Mouse (Mus musculus) left cerebral cortex, adult 6 months (tissue): Measurements from ENCODE around the gene Rnf224. TPM values are rescaled to one million over a fixed set of nuclear protein-coding genes. Genes with fewer than 3 reads are reported as not detected.

ENCODE experiments used
- long read RNA-seq, 2 experiments: library from polyadenylated mRNA; unstranded; transcript quantifications; one replicate each; pipeline ENCODE4 v2.0.0; 2019 to 2020
- polyA plus RNA-seq: library from polyadenylated mRNA; unstranded; fragments of <200 nt; fragmentation: Nextera tagmentation; gene quantifications from 2 replicates; pipeline ENCODE4 v1.2.3, GENCODE M21; 2021

The Rnf224 gene
- not detected in 2 replicates for polyA plus RNA-seq
- long read RNA-seq, experiment 1, result 0 reads
- long read RNA-seq, experiment 2, result 0 reads

GRCm38 (mm10) chr2:25236614-25237013, at the start of gene Rnf224:
TSS of gene Rnf224 (minus strand) at chr2:25236787.

DNA sequence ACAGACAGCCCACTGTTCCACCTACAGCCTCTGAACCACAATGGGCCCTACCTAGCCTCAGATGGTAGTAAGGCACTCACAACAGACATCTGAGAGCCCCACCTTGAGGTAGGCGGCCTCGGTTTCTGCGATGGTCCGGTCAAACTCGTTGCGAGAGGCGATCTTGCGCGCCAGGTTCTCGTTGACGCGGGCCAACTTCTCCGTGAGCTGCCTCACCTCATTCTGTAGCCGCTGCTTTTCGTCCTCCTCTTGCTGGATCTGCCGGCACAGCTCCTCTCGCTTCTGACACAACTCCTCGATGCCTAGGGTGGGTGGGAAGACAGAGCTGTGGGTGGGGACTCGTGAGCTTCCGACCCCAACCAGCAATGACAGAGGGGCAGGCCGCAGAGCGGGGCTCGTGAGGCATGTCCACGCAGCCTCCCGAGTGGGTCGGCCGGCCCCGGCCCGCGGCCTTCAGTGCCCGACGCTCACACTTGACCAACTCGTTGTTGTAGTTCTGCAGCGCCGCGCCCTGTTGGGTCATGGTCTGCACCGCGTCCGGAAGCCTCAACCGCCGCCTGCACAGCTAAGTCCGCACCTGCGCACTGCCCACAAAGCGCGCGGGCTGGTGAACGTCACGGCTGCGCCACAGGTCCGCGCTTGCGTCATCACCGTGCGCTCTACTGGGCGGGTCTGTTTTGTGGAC, 35.4 kb upstream of the Rnf224 start, which contains the start of the genes Ssna1 and Anapc2:
Gene Ssna1 (minus strand): TSS at position 612 of the 685 bp plus-strand sequence.
Gene Anapc2 (plus strand): TSS at position 652 of the 685 bp plus-strand sequence.

GRCm38 (mm10) chr2:25262291-25262767, 25.7 kb upstream of the Rnf224 start, which contains the start of gene Tprn:
TSS of gene Tprn (plus strand) at chr2:25262618.

GRCm38 (mm10) chr2:25255284-25255779, 18.7 kb upstream of the Rnf224 start, which contains the start of gene Tmem203:
TSS of gene Tmem203 (plus strand) at chr2:25255439.

DNA sequence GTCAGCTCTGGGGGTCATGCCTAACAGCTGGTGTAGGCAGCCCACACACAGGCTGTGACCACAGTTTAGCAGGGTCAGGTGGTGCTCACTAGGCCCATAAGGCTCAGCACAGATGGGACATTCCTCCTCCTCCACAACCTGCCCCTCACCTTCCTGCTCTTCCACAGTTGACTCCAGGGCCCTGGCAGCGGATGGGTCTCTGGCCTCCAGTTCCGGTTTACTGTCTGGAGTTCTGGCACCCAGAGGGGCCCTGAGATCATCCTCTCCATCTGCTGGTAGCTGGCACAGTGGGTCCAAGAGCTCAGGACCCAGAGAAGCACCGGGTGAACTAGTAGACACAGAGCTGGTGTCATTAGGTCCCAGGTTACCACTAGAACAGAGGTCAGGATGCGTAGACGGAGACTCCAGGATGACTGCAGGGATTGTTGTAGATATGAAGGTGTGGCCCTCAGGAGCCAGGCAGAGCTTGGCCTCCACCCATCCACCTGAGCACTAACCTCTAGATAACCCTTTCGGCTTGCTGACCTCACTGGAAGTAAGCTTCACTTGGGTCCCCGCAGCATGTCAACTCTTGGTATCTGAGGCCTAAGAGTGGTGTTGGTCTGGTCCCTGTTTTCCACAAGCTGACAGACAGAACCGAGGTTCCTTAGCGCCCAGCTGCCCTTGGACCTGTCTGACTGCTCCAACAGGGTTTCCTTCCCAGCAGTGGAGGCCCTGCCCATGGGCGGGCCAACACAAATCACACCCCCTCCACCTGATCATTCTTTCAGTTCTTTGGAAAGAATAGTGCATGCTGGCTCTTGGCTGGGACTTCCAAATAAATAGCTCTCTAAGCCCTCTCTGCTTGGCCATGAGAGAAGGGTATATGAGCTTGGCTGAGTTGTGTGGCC, 9.8 kb upstream of the Rnf224 start, which contains the start of gene AL732309.1:
Gene AL732309.1 (minus strand): TSS at position 681 of the 890 bp plus-strand sequence.

GRCm38 (mm10) chr2:25242101-25242506, 5.5 kb upstream of the Rnf224 start, which contains the start of the genes Rnf208 and Cysrt1:
TSS of gene Rnf208 (plus strand) at chr2:25242255.
TSS of gene Cysrt1 (minus strand) at chr2:25242452.

DNA sequence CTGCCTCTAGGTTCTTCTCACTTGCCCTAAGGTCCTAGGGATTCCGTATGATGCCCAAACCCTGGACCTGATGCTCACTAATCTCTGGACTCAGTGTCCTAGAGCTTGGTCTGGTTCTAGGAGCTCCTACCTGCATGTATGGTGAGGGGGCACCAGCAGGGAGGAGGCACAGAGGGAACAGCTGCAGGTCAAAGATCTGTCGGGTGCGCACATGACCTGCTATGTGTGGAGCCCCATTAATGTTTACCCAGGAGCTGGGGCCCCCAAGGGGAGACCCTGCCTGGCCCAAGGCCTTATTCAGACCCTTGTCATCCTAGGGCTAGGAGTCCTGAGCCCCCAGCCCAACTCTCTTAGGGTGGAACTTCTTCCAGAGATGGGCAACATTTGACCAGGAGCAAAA, 2.5 kb downstream of the Rnf224 start, which contains the start of gene Slc34a3:
Gene Slc34a3 (minus strand): TSS at position 315 of the 400 bp plus-strand sequence.

DNA sequence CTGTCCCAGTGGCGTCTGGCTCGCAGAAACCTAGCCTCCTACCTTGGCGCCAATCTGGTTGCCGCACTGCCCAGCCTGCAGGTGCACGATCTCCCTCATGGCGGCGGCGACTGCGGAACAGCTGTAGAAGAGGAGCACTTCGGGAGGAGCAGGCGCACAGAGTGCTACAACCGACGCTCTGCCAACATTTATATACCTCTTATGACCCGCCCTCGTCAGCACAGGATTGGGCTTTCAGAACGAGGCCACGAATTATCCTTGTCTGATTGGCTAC, 12.2 kb downstream of the Rnf224 start, which contains the start of gene Tubb4b:
Gene Tubb4b (minus strand): TSS at position 211 of the 274 bp plus-strand sequence.

GRCm38 (mm10) chr2:25218445-25218844, 18.1 kb downstream of the Rnf224 start, which contains the start of gene Fam166a:
TSS of gene Fam166a (plus strand) at chr2:25218745.

DNA sequence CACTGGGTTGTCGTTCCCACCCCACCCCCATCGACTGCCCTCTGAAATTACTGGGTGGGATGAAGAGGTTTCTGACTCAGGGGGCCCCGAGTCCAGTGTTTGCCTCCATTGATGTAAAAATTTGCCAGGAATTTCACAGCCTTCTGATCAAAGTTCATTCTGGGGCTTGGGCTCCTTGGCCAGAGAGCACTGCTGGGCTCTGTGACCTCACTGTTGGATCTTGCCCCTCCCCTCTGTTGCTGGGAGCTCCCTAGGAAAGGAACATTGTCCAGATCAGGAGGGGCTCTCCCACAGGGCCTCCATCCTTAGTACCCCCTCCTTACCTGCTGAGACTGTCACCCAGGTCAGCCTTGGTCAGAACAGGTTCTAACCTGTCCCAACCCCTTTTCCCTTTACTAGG, 22.1 kb downstream of the Rnf224 start, which contains the start of gene Stpg3:
Gene Stpg3 (minus strand): TSS at position 194 of the 400 bp plus-strand sequence.

DNA sequence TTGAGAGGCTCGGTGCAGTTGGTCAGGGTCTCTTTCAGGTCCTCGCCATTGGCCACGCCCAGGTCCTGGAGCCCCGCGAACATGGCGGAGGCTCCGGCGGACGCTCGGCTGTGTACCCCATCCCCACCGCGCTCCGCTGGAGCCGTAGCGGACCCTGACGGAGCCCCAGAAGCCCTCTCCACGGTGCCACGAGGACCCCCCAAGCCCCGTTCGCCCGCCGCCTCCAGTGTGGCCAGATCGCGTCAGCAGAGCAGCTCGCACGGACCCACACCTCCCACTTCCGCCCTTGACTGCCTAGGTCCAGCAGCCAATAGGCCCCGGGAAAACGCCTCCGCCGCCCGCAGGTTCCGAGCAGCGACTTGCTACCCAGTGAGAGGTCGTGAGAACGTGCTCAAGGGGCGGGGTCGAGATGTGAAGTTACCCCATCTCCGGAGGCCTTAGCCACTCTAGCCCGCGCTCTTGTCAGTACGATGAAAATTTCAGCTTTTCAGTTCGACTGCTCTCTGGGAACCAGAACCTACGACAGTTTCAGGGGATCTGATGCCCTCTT, 25.4 kb downstream of the Rnf224 start, which contains the start of gene Nelfb:
Gene Nelfb (minus strand): TSS at position 369 of the 550 bp plus-strand sequence.

DNA sequence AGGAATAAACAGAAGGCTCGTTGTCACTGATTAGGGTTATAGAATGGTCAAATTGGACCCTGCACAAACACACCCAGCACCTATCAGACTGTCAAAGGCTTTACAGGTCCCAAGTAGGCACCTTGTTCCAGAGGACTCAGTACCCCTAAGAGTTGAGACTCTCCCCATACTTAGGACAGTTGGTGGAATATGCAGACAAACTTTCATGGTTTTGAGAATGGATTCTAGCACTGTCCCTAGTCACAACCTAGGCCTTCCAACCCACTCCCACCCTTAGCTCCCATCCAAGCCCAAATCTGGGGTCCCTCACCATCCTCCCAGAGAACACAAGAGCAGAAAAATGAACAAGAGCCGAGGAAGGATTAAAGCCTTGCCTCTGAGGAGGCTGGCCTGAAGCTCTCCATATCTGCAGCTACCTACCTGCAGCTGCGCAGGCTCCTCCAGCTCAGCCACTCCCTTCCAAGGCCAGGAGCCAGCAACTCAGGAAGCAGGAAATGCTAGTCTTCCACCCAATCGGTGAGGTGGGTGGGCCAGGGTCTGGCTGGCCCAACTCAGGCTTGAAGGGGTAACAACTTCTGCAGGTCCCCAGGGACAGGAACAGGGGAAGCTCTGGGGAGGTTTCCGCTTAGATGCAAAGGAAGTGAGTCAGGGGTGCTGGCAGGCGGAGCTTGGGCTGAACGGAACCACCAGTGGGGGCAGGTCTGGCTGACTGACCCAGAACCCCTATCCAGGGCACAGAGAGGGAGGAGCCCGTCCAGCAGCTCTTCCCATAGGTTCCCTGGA, 40.2 kb downstream of the Rnf224 start, which contains the start of gene Tor4a:
Gene Tor4a (minus strand): TSS at position 715 of the 783 bp plus-strand sequence.

Other genes starting within 250 kb of the Rnf224 start
- gene Nsmf, start 182.4 kb downstream of the Rnf224 start, polyA plus RNA-seq, result 342 and 371 TPM in 2 replicates
- not detected in 2 replicates for gene Entpd8, start 156.5 kb downstream of the Rnf224 start, polyA plus RNA-seq
- gene Noxa1, start 141.6 kb downstream of the Rnf224 start, polyA plus RNA-seq, result not detected in 2 replicates
- 1.1 and 20.3 TPM in 2 replicates for gene Nrarp, start 56.0 kb downstream of the Rnf224 start, polyA plus RNA-seq
- gene Tor4a, start 39.9 kb downstream of the Rnf224 start, polyA plus RNA-seq, result 1.7 and 2.3 TPM in 2 replicates
- gene Nelfb, start 25.3 kb downstream of the Rnf224 start, polyA plus RNA-seq, result 35.3 and 40.2 TPM in 2 replicates
- gene Stpg3, start 22.1 kb downstream of the Rnf224 start, polyA plus RNA-seq, result not detected in 2 replicates
- gene Fam166a, start 18.0 kb downstream of the Rnf224 start, polyA plus RNA-seq, result 11.9 and 28.8 TPM in 2 replicates
- gene Tubb4b, start 12.1 kb downstream of the Rnf224 start, polyA plus RNA-seq, result 509 and 600 TPM in 2 replicates
- gene Slc34a3, start 2.4 kb downstream of the Rnf224 start, polyA plus RNA-seq, result 0.60 and 0.72 TPM in 2 replicates
- 55.7 and 180 TPM in 2 replicates for gene Rnf208, start 5.5 kb upstream of the Rnf224 start, polyA plus RNA-seq
- gene Cysrt1, start 5.7 kb upstream of the Rnf224 start, polyA plus RNA-seq, result 0.25 TPM in 1 of 2 replicates, not detected in the other
- gene AL732309.1, start 10.1 kb upstream of the Rnf224 start, polyA plus RNA-seq, result 1.1 and 1.6 TPM in 2 replicates
- gene Tmem203, start 18.7 kb upstream of the Rnf224 start, polyA plus RNA-seq, result 34.3 and 36.9 TPM in 2 replicates
- gene Tprn, start 25.8 kb upstream of the Rnf224 start, polyA plus RNA-seq, result 9.4 and 13.1 TPM in 2 replicates
- 77.5 and 87.9 TPM in 2 replicates for gene Ssna1, start 35.7 kb upstream of the Rnf224 start, polyA plus RNA-seq
- gene Anapc2, start 35.7 kb upstream of the Rnf224 start, polyA plus RNA-seq, result 33.8 and 42.6 TPM in 2 replicates
- gene Tmem210, start 51.4 kb upstream of the Rnf224 start, polyA plus RNA-seq, result 0.56 TPM in 1 of 2 replicates, not detected in the other
- gene Lrrc26, start 53.1 kb upstream of the Rnf224 start, polyA plus RNA-seq, result 0.21 TPM in 1 of 2 replicates, not detected in the other
- 87.7 and 146 TPM in 2 replicates for gene Grin1, start 82.4 kb upstream of the Rnf224 start, polyA plus RNA-seq
- 17.0 and 18.5 TPM in 2 replicates for gene Man1b1, start 95.6 kb upstream of the Rnf224 start, polyA plus RNA-seq
- gene Dpp7, start 119.6 kb upstream of the Rnf224 start, polyA plus RNA-seq, result 17.8 and 22.5 TPM in 2 replicates
- 20.6 and 34.9 TPM in 2 replicates for gene Uap1l1, start 128.9 kb upstream of the Rnf224 start, polyA plus RNA-seq
- gene Sapcd2, start 135.5 kb upstream of the Rnf224 start, polyA plus RNA-seq, result 1.2 and 1.7 TPM in 2 replicates
- gene Entpd2, start 159.1 kb upstream of the Rnf224 start, polyA plus RNA-seq, result 21.4 and 31.9 TPM in 2 replicates
- gene Npdc1, start 162.6 kb upstream of the Rnf224 start, polyA plus RNA-seq, result 232 and 408 TPM in 2 replicates
- gene Fut7, start 186.5 kb upstream of the Rnf224 start, polyA plus RNA-seq, result not detected in 2 replicates
- 21.7 and 39.7 TPM in 2 replicates for gene Abca2, start 191.9 kb upstream of the Rnf224 start, polyA plus RNA-seq
- gene Clic3, start 220.1 kb upstream of the Rnf224 start, polyA plus RNA-seq, result 0.68 and 1.1 TPM in 2 replicates
- 121 and 132 TPM in 2 replicates for gene Paxx, start 224.3 kb upstream of the Rnf224 start, polyA plus RNA-seq
- gene Ptgds, start 233.3 kb upstream of the Rnf224 start, polyA plus RNA-seq, result 6,798 and 9,400 TPM in 2 replicates